Mouse (Mus musculus) hindbrain, postnatal 0 days (tissue): ENCODE measurements around the gene Elmo2. TPM values are rescaled to one million over a fixed set of nuclear protein-coding genes. Genes with fewer than 3 reads are reported as not detected.

Experiments used
- ATAC-seq: fragments of 200-750 bp; cut with Nextera tagmentation; 2 replicates; pipeline ENCODE4 v1.8.0; 2017; ENCODE audit warnings: mild to moderate bottlenecking, moderate TSS enrichment, moderate library complexity
- DNase-seq: peaks from one replicate; pipeline ENCODE4 v3.0.0-alpha.2; 2015; ENCODE audit warnings: low spot score
- H3K27ac ChIP-seq: fragments of 300-500 bp; sonication (generic); 2 replicates; pipeline ENCODE4 v1.5.1; 2014; ENCODE audit warnings: mild to moderate bottlenecking
- H3K27me3 ChIP-seq: fragments of 300-500 bp; sonication (generic); 2 replicates; pipeline ENCODE4 v1.6.1; 2014; ENCODE audit warnings: low read length, mixed read lengths; ENCODE audit not compliant: insufficient read depth
- H3K36me3 ChIP-seq: fragments of 300-500 bp; sonication (generic); 2 replicates; pipeline ENCODE4 v1.6.1; 2014; ENCODE audit warnings: low read length, mixed read lengths; ENCODE audit not compliant: insufficient read depth
- H3K4me1 ChIP-seq: fragments of 300-500 bp; sonication (generic); 2 replicates; pipeline ENCODE4 v1.6.1; 2014; ENCODE audit warnings: antibody characterized with exemption, low read length, mixed read lengths; ENCODE audit not compliant: insufficient read depth
- H3K4me2 ChIP-seq: fragments of 300-500 bp; sonication (generic); 2 replicates; pipeline ENCODE4 v1.6.1; 2014; ENCODE audit warnings: low read depth, mild to moderate bottlenecking, low read length, moderate library complexity, mixed read lengths
- H3K4me3 ChIP-seq: fragments of 300-500 bp; sonication (generic); 2 replicates; pipeline ENCODE4 v1.5.1; 2014; ENCODE audit warnings: low read length
- H3K9ac ChIP-seq: fragments of 300-500 bp; sonication (generic); replicated peaks from 2 replicates; pipeline ENCODE4 v1.6.1; 2014; ENCODE audit warnings: mild to moderate bottlenecking, low read length, moderate library complexity, mixed read lengths
- H3K9me3 ChIP-seq: fragments of 300-500 bp; sonication (generic); 2 replicates; pipeline ENCODE4 v1.6.1; 2016; ENCODE audit warnings: low read length, mixed read lengths
- CTCF ChIP-seq: IDR thresholded peaks from 2 replicates; pipeline ENCODE4 v1.5.1; 2016; ENCODE audit warnings: antibody characterized with exemption, control low read depth, low read depth
- WGBS: fragments of 180-500 bp; shearing (Covaris S2); extraction: QIAGEN DNeasy Blood & Tissue Kit; methylation state at CpG from one replicate; pipeline ENCODE4 v1.1.7; 2014; 5-methylcytosine and 5-hydroxymethylcytosine counted together
- polyA plus RNA-seq: library from polyadenylated mRNA; unstranded; fragments of >200 nt; fragmentation: Nextera tagmentation; extraction: Ambion mirVana; gene quantifications from 2 replicates; pipeline ENCODE4 v1.2.1, GENCODE M21; 2015
- total RNA-seq: library from RNA; depleted of rRNA; stranded (reverse); fragments of >200 nt; gene quantifications from 2 replicates; pipeline ENCODE4 v1.2.3, GENCODE M21; 2014; rRNA removed

Elmo2 gene
- 99.4 and 105 TPM in 2 replicates for total RNA-seq
- polyA plus RNA-seq = 68.9 and 71.8 TPM in 2 replicates

DNA sequence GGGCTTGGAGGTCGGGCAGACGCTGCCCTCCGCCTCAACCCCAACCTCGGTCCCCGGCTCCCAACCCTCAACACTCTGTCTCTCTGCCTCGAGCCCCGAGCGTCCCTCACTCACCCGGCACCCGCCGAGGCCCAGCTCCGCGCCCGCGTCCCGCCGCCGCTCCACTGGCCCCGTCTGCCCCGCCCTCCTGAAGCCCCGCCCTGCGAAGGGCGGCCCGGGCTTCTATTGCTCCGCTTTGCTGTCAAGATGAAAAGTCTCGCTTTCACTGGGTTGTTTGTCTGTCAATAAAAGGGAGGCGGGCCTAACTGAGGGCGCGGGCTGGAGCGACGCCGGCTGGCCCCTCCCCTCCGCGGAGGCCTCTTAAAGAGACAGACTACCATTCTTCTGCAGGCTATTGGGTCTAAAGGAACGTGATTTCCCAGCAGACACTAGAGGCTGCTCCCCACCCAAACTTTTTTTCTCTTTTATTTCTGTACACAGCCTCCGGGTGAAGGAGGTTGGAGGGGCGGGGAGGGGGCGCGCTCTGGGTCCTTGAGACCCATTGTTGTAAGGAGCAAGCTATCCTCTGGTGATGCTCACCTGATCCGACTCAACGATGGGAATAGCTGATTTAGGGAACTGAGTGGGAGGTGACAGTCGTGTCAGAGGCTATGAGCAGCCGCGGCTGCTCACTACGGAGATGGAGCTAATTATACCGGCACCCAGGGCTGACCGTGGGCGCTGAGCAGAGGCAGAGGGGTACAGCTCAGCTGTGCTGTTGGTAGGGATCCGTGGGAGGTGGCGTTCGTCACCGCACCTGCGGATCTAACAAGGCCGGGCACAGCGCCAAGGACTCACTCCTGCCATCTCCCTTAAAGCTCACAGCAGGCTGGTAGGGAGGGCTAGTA is at the start of gene Elmo2:
TSS of gene Elmo2 (minus strand) at position 176 of the 887 bp plus-strand sequence.
- peak within 1 kb of the TSS; percentile 89 for H3K9ac ChIP-seq
- no peaks in the 10 kb centered on the region for H3K9me3 ChIP-seq
- H3K4me3 ChIP-seq = peak within 1 kb of the TSS; percentile 90
- DNase-seq (peak; percentile 98), ATAC-seq (peak; percentile 98)
- 4% methylated on average over 52 of the region's 55 CpGs for WGBS
- peaks cover 35% of the 10 kb centered on the region for H3K4me1 ChIP-seq
- no peaks in the 10 kb centered on the region for H3K36me3 ChIP-seq
- H3K27ac ChIP-seq = peak within 1 kb of the TSS; percentile 85
- peak within 1 kb of the TSS; percentile 94 for H3K4me2 ChIP-seq
- no peak for TF ChIP-seq CTCF
- no peaks in the 10 kb centered on the region for H3K27me3 ChIP-seq

DNA sequence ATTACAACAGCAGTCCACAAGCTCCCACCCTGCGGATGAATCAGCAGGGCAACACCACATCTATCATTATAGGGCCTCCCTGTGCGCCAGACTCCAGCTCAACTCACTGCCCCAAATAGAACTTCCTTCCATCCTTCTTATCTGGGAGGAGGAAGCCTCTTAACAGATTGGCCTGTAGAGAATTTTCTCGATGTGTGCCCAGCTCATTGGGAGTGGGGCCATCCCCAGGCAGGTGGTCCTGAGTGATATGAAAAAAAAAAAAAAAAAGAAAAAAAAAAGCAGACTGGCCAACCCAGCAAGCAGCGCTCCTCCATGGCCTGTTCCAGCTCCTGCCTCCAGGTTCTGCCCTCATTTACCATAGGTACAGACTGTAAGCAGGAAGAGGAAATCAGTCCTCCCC is 49.7 kb upstream of the Elmo2 start:
- H3K4me1 ChIP-seq = no peaks in the 10 kb centered on the region
- 70% methylated on average over 4 of the region's 4 CpGs for WGBS
- TF ChIP-seq CTCF = no peak
- 0 out of 2 replicates have a peak, but pooled peaks cover 5% of the 10 kb centered on the region for H3K9me3 ChIP-seq
- H3K4me2 ChIP-seq = no peak overlapping the region
- H3K9ac ChIP-seq = no peak overlapping the region
- no peak for ATAC-seq
- H3K27ac ChIP-seq = no peak overlapping the region
- no peak overlapping the region for H3K4me3 ChIP-seq
- H3K36me3 ChIP-seq = peaks cover 26% of the 10 kb centered on the region
- H3K27me3 ChIP-seq = no peaks in the 10 kb centered on the region
- DNase-seq = no peak

DNA sequence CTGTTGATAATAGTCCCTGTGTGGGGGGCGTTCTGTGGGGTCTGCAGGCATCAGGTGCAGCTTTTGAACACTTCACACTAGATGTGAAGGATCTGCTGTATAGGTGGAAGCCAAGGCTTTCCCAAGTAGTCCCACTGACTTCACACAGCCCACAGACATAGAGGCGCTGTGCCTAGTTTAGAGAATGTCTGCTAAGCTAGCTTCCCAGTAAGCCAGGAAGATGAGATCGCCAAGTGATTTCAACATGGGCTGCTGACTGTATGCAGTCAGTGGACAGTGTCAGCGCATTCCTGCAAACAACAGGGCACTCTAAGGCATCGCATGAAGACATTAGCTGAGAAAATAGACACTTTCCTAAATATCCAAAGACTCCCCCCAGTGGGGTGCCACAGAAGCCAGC is 49.2 kb upstream of the Elmo2 start:
- Histone ChIP-seq H3K27me3 (no peaks in the 10 kb centered on the region), H3K27ac (no peak overlapping the region), H3K4me1 (no peaks in the 10 kb centered on the region), H3K36me3 (peaks cover 21% of the 10 kb centered on the region), H3K4me2 (no peak overlapping the region), H3K9me3 (no peaks in the 10 kb centered on the region), H3K9ac (no peak overlapping the region), H3K4me3 (no peak overlapping the region)
- no peak for ATAC-seq
- 72% methylated on average over 5 of the region's 5 CpGs for WGBS
- DNase-seq = no peak
- no peak for TF ChIP-seq CTCF

DNA sequence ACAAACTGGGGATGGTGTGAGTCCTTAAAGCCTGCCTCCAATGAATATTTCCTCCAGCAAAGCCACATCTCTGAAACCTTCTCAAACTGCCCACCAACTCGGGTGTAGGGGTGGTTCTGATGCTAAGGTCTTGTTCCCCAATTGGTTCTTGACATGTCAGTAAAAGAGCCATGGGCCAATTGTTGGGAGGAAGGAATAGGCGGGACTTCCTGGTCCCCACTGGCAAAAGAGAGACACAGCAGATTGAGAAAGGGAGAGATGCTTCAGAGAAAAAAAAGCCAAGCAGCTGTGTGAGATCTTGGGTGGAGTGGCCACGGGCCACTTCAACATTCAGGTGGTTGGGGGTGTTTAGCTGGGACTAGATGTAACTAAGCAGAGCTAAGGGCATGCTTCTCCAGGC is 44.8 kb upstream of the Elmo2 start:
- H3K9me3 ChIP-seq = no peaks in the 10 kb centered on the region
- H3K27me3 ChIP-seq = no peaks in the 10 kb centered on the region
- 35% methylated on average over 3 of the region's 3 CpGs for WGBS
- TF ChIP-seq CTCF = no peak
- H3K36me3 ChIP-seq = no peaks in the 10 kb centered on the region
- DNase-seq (peak; percentile 53), ATAC-seq (0 out of 2 replicates have a peak, but pooled peaks have one; percentile 41)
- H3K27ac ChIP-seq = no peak overlapping the region
- no peak overlapping the region for H3K4me2 ChIP-seq
- H3K4me3 ChIP-seq = no peak overlapping the region
- H3K9ac ChIP-seq = no peak overlapping the region
- H3K4me1 ChIP-seq = no peaks in the 10 kb centered on the region

DNA sequence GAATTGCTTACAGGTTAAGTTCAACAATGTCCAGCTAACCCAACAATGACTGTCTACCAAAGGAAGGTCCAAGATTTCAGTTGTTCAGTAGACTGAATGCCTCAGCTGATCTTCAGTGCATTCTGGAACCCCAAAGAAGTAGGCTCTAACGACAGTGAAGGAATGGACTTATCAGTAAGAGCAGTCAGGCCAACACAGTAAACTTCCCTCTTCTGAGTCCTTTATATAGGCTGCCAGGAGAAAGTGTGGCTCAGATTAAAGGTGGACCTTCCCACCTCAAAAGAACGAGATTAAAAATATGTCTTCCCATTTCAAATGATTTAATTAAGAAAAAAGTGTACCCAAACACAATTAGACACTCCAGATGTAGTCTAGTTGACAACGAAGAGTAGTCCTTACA is 44.1 kb upstream of the Elmo2 start:
- 77% methylated on average over 3 of the region's 3 CpGs for WGBS

DNA sequence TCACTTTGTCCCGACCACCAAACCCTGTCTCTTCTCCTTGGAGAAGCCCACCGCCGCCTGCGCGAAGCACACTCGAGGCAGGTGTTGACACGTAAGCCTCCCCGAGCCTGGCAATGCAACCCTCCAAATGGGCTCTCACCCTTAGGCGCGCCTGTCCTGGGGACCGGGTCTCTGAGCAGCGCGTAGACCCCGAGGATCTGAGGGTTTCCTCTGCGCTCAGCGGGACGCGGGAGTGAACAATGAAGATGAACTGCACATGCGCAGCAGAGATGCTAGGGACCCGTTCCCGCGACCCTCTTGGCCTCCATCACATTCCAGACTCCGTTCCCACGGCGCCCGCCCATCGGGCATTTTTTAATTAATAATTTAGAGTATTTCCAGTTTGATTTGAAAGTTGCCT is 42.2 kb upstream of the Elmo2 start, which contains the start of gene Zfp663:
TSS of gene Zfp663 (minus strand) at position 234 of the 400 bp plus-strand sequence.
- Histone ChIP-seq H3K4me3 (peak within 1 kb of the TSS; percentile 42), H3K4me1 (no peaks in the 10 kb centered on the region), H3K36me3 (no peaks in the 10 kb centered on the region), H3K9ac (peak within 1 kb of the TSS; percentile 54), H3K4me2 (peak within 1 kb of the TSS; percentile 77), H3K27me3 (no peaks in the 10 kb centered on the region), H3K27ac (no peak within 1 kb of the TSS), H3K9me3 (no peaks in the 10 kb centered on the region)
- no peak for ATAC-seq
- 2% methylated on average over 27 of the region's 27 CpGs for WGBS
- no peak for TF ChIP-seq CTCF
- DNase-seq = peak; percentile 64

More for the DNA sequence above, 44.1 kb upstream of the Elmo2 start:
- ATAC-seq (no peak), DNase-seq (no peak)
- no peak for TF ChIP-seq CTCF
- no peak overlapping the region for H3K9ac ChIP-seq
- no peak overlapping the region for H3K27ac ChIP-seq
- H3K9me3 ChIP-seq = no peaks in the 10 kb centered on the region
- no peak overlapping the region for H3K4me3 ChIP-seq
- H3K27me3 ChIP-seq = no peaks in the 10 kb centered on the region
- no peaks in the 10 kb centered on the region for H3K4me1 ChIP-seq
- no peak overlapping the region for H3K4me2 ChIP-seq
- H3K36me3 ChIP-seq = no peaks in the 10 kb centered on the region
